Mouse (Mus musculus) liver, embryonic 14.5 days (tissue): ENCODE measurements around the gene Adgrg2. TPM values are rescaled to one million over a fixed set of nuclear protein-coding genes. Genes with fewer than 3 reads are reported as not detected.

Experiments
- ATAC-seq: fragments of 200-750 bp; cut with Nextera tagmentation; 2 replicates; pipeline ENCODE4 v1.8.0; 2017; ENCODE audit warnings: moderate number of reproducible peaks, mild to moderate bottlenecking, moderate library complexity; ENCODE audit not compliant: insufficient read depth
- DNase-seq, 3 experiments: peaks; one replicate each; pipeline ENCODE4 v3.0.0-alpha.2; 2012 to 2013; ENCODE audit warnings: low read depth in 3 of 3, low spot score in 3 of 3
- H3K27ac ChIP-seq: fragments of 300-500 bp; sonication (generic); 2 replicates; pipeline ENCODE4 v1.5.1; 2014; ENCODE audit warnings: moderate library complexity, mild to moderate bottlenecking, control low read depth, inconsistent platforms
- H3K27me3 ChIP-seq: fragments of 300-500 bp; sonication (generic); 2 replicates; pipeline ENCODE4 v1.6.1; 2014; ENCODE audit warnings: mild to moderate bottlenecking, low read length, moderate library complexity; ENCODE audit not compliant: control insufficient read depth, insufficient read depth
- H3K36me3 ChIP-seq: fragments of 300-500 bp; sonication (generic); replicated peaks from 2 replicates; pipeline ENCODE4 v1.6.1; 2014; ENCODE audit warnings: low read depth; ENCODE audit not compliant: control insufficient read depth, insufficient read depth
- H3K4me1 ChIP-seq, 2 experiments: fragments of 200-500 bp in 1 of 2; fragments of 300-500 bp in 1 of 2; sonication (generic) in 1 of 2; replicated peaks; 2 replicates each; pipeline ENCODE4 v1.6.1; 2012 to 2014; ENCODE audit warnings: antibody characterized with exemption in 1 of 2, inconsistent platforms in 1 of 2, low read length in 1 of 2; ENCODE audit not compliant: control insufficient read depth in 2 of 2, insufficient read depth in 2 of 2
- H3K4me2 ChIP-seq: fragments of 300-500 bp; sonication (generic); 2 replicates; pipeline ENCODE4 v1.6.1; 2014; ENCODE audit warnings: low read depth, mild to moderate bottlenecking, control low read depth, moderate library complexity
- H3K4me3 ChIP-seq, 2 experiments: fragments of 200-500 bp in 1 of 2; fragments of 300-500 bp in 1 of 2; sonication (generic) in 1 of 2; 2 replicates each; pipeline ENCODE4 v1.5.1; 2012 to 2014; ENCODE audit warnings: low read depth in 2 of 2, low read length in 2 of 2, mild to moderate bottlenecking in 2 of 2, control low read depth in 1 of 2, inconsistent platforms in 1 of 2, moderate library complexity in 1 of 2; ENCODE audit not compliant: insufficient read depth in 1 of 2
- H3K9ac ChIP-seq: fragments of 300-500 bp; sonication (generic); replicated peaks from 2 replicates; pipeline ENCODE4 v1.6.1; 2014; ENCODE audit warnings: mild to moderate bottlenecking, control low read depth, moderate library complexity
- H3K9me3 ChIP-seq: fragments of 300-500 bp; sonication (generic); 2 replicates; pipeline ENCODE4 v1.6.1; 2016; ENCODE audit warnings: low read length, mixed read lengths; ENCODE audit not compliant: control insufficient read depth
- CTCF ChIP-seq: IDR thresholded peaks from 2 replicates; pipeline ENCODE4 v1.5.1; 2016; ENCODE audit warnings: antibody characterized with exemption, low read depth, control low read depth
- EP300 ChIP-seq: IDR thresholded peaks from 2 replicates; pipeline ENCODE4 v1.6.1; 2016; ENCODE audit warnings: antibody characterized with exemption, low read depth
- WGBS: fragments of 180-500 bp; shearing (Covaris S2); extraction: QIAGEN DNeasy Blood & Tissue Kit; methylation state at CpG from one replicate; pipeline ENCODE4 v1.1.7; 2014; ENCODE audit not compliant: insufficient replicate concordance; 5-methylcytosine and 5-hydroxymethylcytosine counted together
- polyA plus RNA-seq, 2 experiments: library from polyadenylated mRNA; depleted of rRNA in 1 of 2; stranded (reverse) in 1 of 2; unstranded in 1 of 2; fragments of >200 nt; fragmentation: Nextera tagmentation in 1 of 2; extraction: Ambion mirVana in 1 of 2; gene quantifications; 2 replicates each; pipeline versions ENCODE4 v1.2.1 to v1.2.3; 2012 to 2014

The Adgrg2 gene
- polyA plus RNA-seq, 2 experiments, result 0.08 to 0.18 TPM

DNA sequence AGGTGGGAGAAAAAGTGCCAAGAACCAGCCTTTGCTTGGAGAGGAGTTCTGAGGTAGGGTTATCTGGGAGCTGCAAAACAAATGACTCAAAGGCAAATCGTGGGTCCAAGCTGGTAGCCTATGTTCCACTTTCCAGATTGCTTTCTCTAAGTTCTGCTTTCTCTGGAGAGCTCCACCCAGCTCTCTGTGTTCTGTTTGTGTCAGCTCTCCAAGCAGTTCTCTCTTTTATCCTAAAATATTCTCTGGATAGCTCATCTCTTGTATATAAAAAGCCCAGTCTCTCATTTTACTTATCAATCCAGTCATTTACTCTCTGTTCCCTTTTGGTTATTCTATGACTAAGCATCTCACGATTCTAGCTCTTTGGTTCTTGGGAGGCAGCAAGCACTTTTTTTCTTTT is 119.7 kb downstream of the Adgrg2 start:
- 30% methylated on average over 2 of the region's 2 CpGs for WGBS
- H3K4me3 ChIP-seq, result no peak overlapping the region
- H3K36me3 ChIP-seq, result no peaks in the 10 kb centered on the region
- no peak overlapping the region for H3K4me2 ChIP-seq
- H3K9me3 ChIP-seq, result no peaks in the 10 kb centered on the region
- no peak overlapping the region for H3K9ac ChIP-seq
- ATAC-seq, result no peak
- no peak overlapping the region for H3K27ac ChIP-seq
- no peak for DNase-seq
- H3K4me1 ChIP-seq, result no peaks in the 10 kb centered on the region; a peak in 1 of 4 replicates
- H3K27me3 ChIP-seq, result no peaks in the 10 kb centered on the region
- no peak for TF ChIP-seq EP300
- TF ChIP-seq CTCF, result no peak

DNA sequence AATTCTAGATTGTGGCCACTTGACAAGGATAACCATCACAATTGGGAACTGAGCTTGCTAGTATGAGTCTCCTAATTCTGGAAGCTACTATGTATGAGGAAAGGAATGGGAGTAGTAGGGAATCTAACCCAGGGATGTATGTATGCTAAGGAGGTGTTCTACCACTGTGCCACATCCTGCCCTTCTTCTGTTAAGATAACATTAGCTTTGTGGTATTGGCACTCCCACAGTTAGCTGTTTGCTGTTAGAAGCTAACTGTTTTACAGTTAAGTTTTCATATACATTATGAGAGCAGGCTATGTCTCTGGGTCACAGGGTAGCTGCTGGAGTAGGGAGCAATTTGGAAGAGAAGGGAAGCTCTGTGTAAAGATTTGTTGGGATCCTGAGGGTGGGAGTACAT is 125.5 kb downstream of the Adgrg2 start:
- Histone ChIP-seq H3K4me3 (no peak overlapping the region), H3K36me3 (no peaks in the 10 kb centered on the region), H3K27ac (no peak overlapping the region), H3K4me2 (no peak overlapping the region), H3K9ac (no peak overlapping the region), H3K4me1 (no peaks in the 10 kb centered on the region), H3K9me3 (no peaks in the 10 kb centered on the region), H3K27me3 (no peaks in the 10 kb centered on the region)
- DNase-seq (no peak), ATAC-seq (no peak)
- TF ChIP-seq CTCF (no peak), EP300 (no peak)

DNA sequence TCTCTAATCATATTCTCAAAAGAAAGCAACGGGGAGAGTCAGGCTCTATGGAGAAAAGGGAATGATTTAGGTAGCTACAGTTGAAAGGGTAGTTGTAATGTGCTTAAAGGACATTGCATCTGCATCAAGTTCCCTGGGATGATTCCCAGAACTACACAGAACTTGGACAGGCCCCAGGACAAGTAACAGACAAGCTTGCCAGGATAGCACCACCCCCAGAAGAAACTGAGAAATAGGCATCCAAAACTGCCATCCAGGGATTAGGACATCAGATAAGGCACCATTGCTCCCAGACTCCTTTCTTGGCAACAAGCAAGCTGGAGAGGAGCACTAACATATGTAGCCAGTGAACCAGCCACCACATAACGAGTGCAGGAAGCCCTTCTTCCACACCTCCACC is 152.3 kb downstream of the Adgrg2 start:
- Histone ChIP-seq H3K4me3 (no peak overlapping the region), H3K9ac (no peak overlapping the region), H3K4me2 (no peak overlapping the region), H3K27ac (no peak overlapping the region), H3K4me1 (no peaks in the 10 kb centered on the region), H3K36me3 (no peaks in the 10 kb centered on the region), H3K27me3 (no peaks in the 10 kb centered on the region), H3K9me3 (no peaks in the 10 kb centered on the region)
- ATAC-seq (no peak), DNase-seq (no peak)
- WGBS, result 52% methylated on average over 2 of the region's 2 CpGs
- TF ChIP-seq EP300, result no peak
- TF ChIP-seq CTCF, result no peak

Other genes starting within 250 kb of the Adgrg2 start
- 8.0 and 10.0 TPM in 2 replicates for gene Phka2, start 111.5 kb downstream of the Adgrg2 start, polyA plus RNA-seq (2012; rRNA removed)
- gene Phka2, start 111.5 kb downstream of the Adgrg2 start, polyA plus RNA-seq (2014; fragmentation: Nextera tagmentation; extraction: Ambion mirVana), result 8.7 and 12.0 TPM in 2 replicates